Mouse (Mus musculus) heart, embryonic 12.5 days (tissue): ENCODE measurements around the gene Mbd6. TPM values are rescaled to one million over a fixed set of nuclear protein-coding genes. Genes with fewer than 3 reads are reported as not detected.

Source experiments
- ATAC-seq: fragments of 200-750 bp; cut with Nextera tagmentation; 2 replicates; pipeline ENCODE4 v1.8.0; 2017; ENCODE audit warnings: moderate TSS enrichment, moderate library complexity; ENCODE audit not compliant: insufficient number of reproducible peaks, low FRiP score
- H3K27ac ChIP-seq: fragments of 300-500 bp; sonication (generic); 2 replicates; pipeline ENCODE4 v1.5.1; 2016; ENCODE audit warnings: mild to moderate bottlenecking, moderate library complexity; ENCODE audit not compliant: poor library complexity, severe bottlenecking
- H3K27me3 ChIP-seq: fragments of 300-500 bp; sonication (generic); replicated peaks from 2 replicates; pipeline ENCODE4 v1.6.1; 2016; ENCODE audit warnings: mild to moderate bottlenecking, moderate library complexity
- H3K36me3 ChIP-seq: fragments of 300-500 bp; sonication (generic); 2 replicates; pipeline ENCODE4 v1.6.1; 2016; ENCODE audit warnings: mild to moderate bottlenecking, moderate library complexity
- H3K4me1 ChIP-seq: fragments of 300-500 bp; sonication (generic); replicated peaks from 2 replicates; pipeline ENCODE4 v1.6.1; 2016; ENCODE audit warnings: mild to moderate bottlenecking
- H3K4me2 ChIP-seq: fragments of 300-500 bp; sonication (generic); 2 replicates; pipeline ENCODE4 v1.6.1; 2016; ENCODE audit warnings: mild to moderate bottlenecking, moderate library complexity
- H3K4me3 ChIP-seq: fragments of 300-500 bp; sonication (generic); 2 replicates; pipeline ENCODE4 v1.5.1; 2016; ENCODE audit warnings: mild to moderate bottlenecking
- H3K9ac ChIP-seq: fragments of 300-500 bp; sonication (generic); 2 replicates; pipeline ENCODE4 v1.6.1; 2016; ENCODE audit warnings: mild to moderate bottlenecking, moderate library complexity
- H3K9me3 ChIP-seq: fragments of 300-500 bp; sonication (generic); replicated peaks from 2 replicates; pipeline ENCODE4 v1.6.1; 2016; ENCODE audit warnings: mild to moderate bottlenecking, moderate library complexity
- WGBS: fragments of 180-500 bp; shearing (Covaris S2); methylation state at CpG from one replicate; pipeline ENCODE4 v1.1.7; 2016; 5-methylcytosine and 5-hydroxymethylcytosine counted together
- polyA plus RNA-seq: library from polyadenylated mRNA; unstranded; fragments of >200 nt; fragmentation: Nextera tagmentation; extraction: Ambion mirVana; gene quantifications from 2 replicates; pipeline ENCODE4 v1.2.1, GENCODE M21; 2016

Gene Mbd6
- polyA plus RNA-seq, 1 experiment from 2014 or later, result 13.6 TPM

- H3K27ac ChIP-seq, result no peak overlapping the region
- H3K9ac ChIP-seq, result 0 out of 2 replicates have a peak overlapping the region, but pooled peaks have one; percentile 62
- peak overlapping the region; percentile 50; the same call in 1 of the 2 replicates for H3K4me3 ChIP-seq
- H3K4me1 ChIP-seq, result peaks cover 10% of the 10 kb centered on the region
- peak overlapping the region; percentile 81; the same call in 1 of the 2 replicates for H3K4me2 ChIP-seq
- no peak for ATAC-seq
- 59% methylated on average over 15 of the region's 15 CpGs for WGBS
- H3K9me3 ChIP-seq, result no peaks in the 10 kb centered on the region
- peaks cover 57% of the 10 kb centered on the region for H3K27me3 ChIP-seq
- H3K36me3 ChIP-seq, result no peaks in the 10 kb centered on the region
These were observed 26.9 kb downstream of the Mbd6 start for GRCm38 (mm10) chr10:127261706-127262547.

- Histone ChIP-seq H3K4me3 (no peak overlapping the region), H3K4me2 (no peak overlapping the region), H3K36me3 (no peaks in the 10 kb centered on the region), H3K27ac (no peak overlapping the region), H3K27me3 (peaks cover 42% of the 10 kb centered on the region), H3K9ac (no peak overlapping the region), H3K9me3 (no peaks in the 10 kb centered on the region), H3K4me1 (peaks cover 8% of the 10 kb centered on the region)
- ATAC-seq, result no peak
- WGBS, result 73% methylated on average over 8 of the region's 8 CpGs
These were observed 30.3 kb downstream of the Mbd6 start for GRCm38 (mm10) chr10:127258489-127258888.

- no peak overlapping the region for H3K9ac ChIP-seq
- no peak overlapping the region for H3K4me2 ChIP-seq
- H3K36me3 ChIP-seq, result no peaks in the 10 kb centered on the region
- peaks cover 2% of the 10 kb centered on the region for H3K4me1 ChIP-seq
- 70% methylated on average over 6 of the region's 6 CpGs for WGBS
- no peak overlapping the region for H3K4me3 ChIP-seq
- H3K27me3 ChIP-seq, result peaks cover 35% of the 10 kb centered on the region
- no peak for ATAC-seq
- H3K9me3 ChIP-seq, result no peaks in the 10 kb centered on the region
- H3K27ac ChIP-seq, result no peak overlapping the region
These were observed 31.0 kb downstream of the Mbd6 start for GRCm38 (mm10) chr10:127257790-127258189.

- no peaks in the 10 kb centered on the region for H3K4me1 ChIP-seq
- H3K27me3 ChIP-seq, result peaks cover 15% of the 10 kb centered on the region
- WGBS, result 16% methylated on average over 14 of the region's 14 CpGs
- no peak overlapping the region for H3K9ac ChIP-seq
- H3K4me2 ChIP-seq, result peak overlapping the region; percentile 28; the same call in 1 of the 2 replicates
- no peak overlapping the region for H3K4me3 ChIP-seq
- H3K9me3 ChIP-seq, result no peaks in the 10 kb centered on the region
- H3K27ac ChIP-seq, result no peak overlapping the region
- H3K36me3 ChIP-seq, result no peaks in the 10 kb centered on the region
- ATAC-seq, result peak; percentile 79
These were observed 33.0 kb downstream of the Mbd6 start for GRCm38 (mm10) chr10:127255625-127256345.

GRCm38 (mm10) chr10:127250810-127251209 lies 38.0 kb downstream of the Mbd6 start:
- Histone ChIP-seq H3K4me2 (no peak overlapping the region), H3K9ac (no peak overlapping the region), H3K4me1 (no peaks in the 10 kb centered on the region), H3K36me3 (no peaks in the 10 kb centered on the region), H3K27me3 (0 out of 2 replicates have a peak, but pooled peaks cover 3% of the 10 kb centered on the region), H3K9me3 (no peaks in the 10 kb centered on the region), H3K4me3 (no peak overlapping the region), H3K27ac (no peak overlapping the region)
- no peak for ATAC-seq
- WGBS, result 80% methylated on average over 5 of the region's 5 CpGs

- no peak overlapping the region for H3K27ac ChIP-seq
- no peak for ATAC-seq
- 59% methylated on average over 18 of the region's 18 CpGs for WGBS
- H3K27me3 ChIP-seq, result peaks cover 50% of the 10 kb centered on the region
- H3K9ac ChIP-seq, result no peak overlapping the region
- no peaks in the 10 kb centered on the region for H3K36me3 ChIP-seq
- H3K4me2 ChIP-seq, result no peak overlapping the region
- 0 out of 2 replicates have a peak, but pooled peaks cover 4% of the 10 kb centered on the region for H3K4me1 ChIP-seq
- no peaks in the 10 kb centered on the region for H3K9me3 ChIP-seq
- no peak overlapping the region for H3K4me3 ChIP-seq
These were observed 50.5 kb downstream of the Mbd6 start for GRCm38 (mm10) chr10:127238241-127238824.

GRCm38 (mm10) chr10:127236541-127236940 lies 52.3 kb downstream of the Mbd6 start:
- 0 out of 2 replicates have a peak, but pooled peaks cover 4% of the 10 kb centered on the region for H3K4me1 ChIP-seq
- H3K27ac ChIP-seq, result no peak overlapping the region
- H3K4me3 ChIP-seq, result no peak overlapping the region
- H3K4me2 ChIP-seq, result no peak overlapping the region
- ATAC-seq, result no peak
- 45% methylated on average over 9 of the region's 9 CpGs for WGBS
- no peaks in the 10 kb centered on the region for H3K9me3 ChIP-seq
- peaks cover 51% of the 10 kb centered on the region for H3K27me3 ChIP-seq
- no peaks in the 10 kb centered on the region for H3K36me3 ChIP-seq
- H3K9ac ChIP-seq, result no peak overlapping the region

- H3K4me3 ChIP-seq, result no peak overlapping the region
- no peaks in the 10 kb centered on the region for H3K9me3 ChIP-seq
- H3K27ac ChIP-seq, result no peak overlapping the region
- 70% methylated on average over 9 of the region's 9 CpGs for WGBS
- ATAC-seq, result no peak
- no peak overlapping the region for H3K9ac ChIP-seq
- no peaks in the 10 kb centered on the region for H3K36me3 ChIP-seq
- H3K27me3 ChIP-seq, result peaks cover 51% of the 10 kb centered on the region
- no peak overlapping the region for H3K4me2 ChIP-seq
- no peaks in the 10 kb centered on the region for H3K4me1 ChIP-seq
These were observed 55.7 kb downstream of the Mbd6 start for GRCm38 (mm10) chr10:127233141-127233540.

Other genes starting within 250 kb of the Mbd6 start
- gene Mettl1, start 247.6 kb downstream of the Mbd6 start, polyA plus RNA-seq, result 37.0 and 37.1 TPM in 2 replicates
- gene Eef1akmt3, start 247.5 kb downstream of the Mbd6 start, polyA plus RNA-seq, result 0.14 and 0.18 TPM in 2 replicates
- 0.18 TPM in 1 of 2 replicates, not detected in the other for gene Cyp27b1, start 240.8 kb downstream of the Mbd6 start, polyA plus RNA-seq
- 0.10 and 0.28 TPM in 2 replicates for gene March9, start 228.8 kb downstream of the Mbd6 start, polyA plus RNA-seq
- gene Cdk4, start 225.5 kb downstream of the Mbd6 start, polyA plus RNA-seq, result 1,080 and 1,140 TPM in 2 replicates
- 119 and 124 TPM in 2 replicates for gene Tspan31, start 218.8 kb downstream of the Mbd6 start, polyA plus RNA-seq
- gene Agap2, start 213.7 kb downstream of the Mbd6 start, polyA plus RNA-seq, result 0.03 TPM in 1 of 2 replicates, not detected in the other
- gene Os9, start 167.9 kb downstream of the Mbd6 start, polyA plus RNA-seq, result 52.2 and 52.4 TPM in 2 replicates
- 1.9 and 2.4 TPM in 2 replicates for gene B4galnt1, start 123.8 kb downstream of the Mbd6 start, polyA plus RNA-seq
- 20.2 and 21.0 TPM in 2 replicates for gene Slc26a10, start 108.4 kb downstream of the Mbd6 start, polyA plus RNA-seq
- 21.3 and 23.1 TPM in 2 replicates for gene Arhgef25, start 98.9 kb downstream of the Mbd6 start, polyA plus RNA-seq
- gene Dtx3, start 93.3 kb downstream of the Mbd6 start, polyA plus RNA-seq, result 74.3 and 75.1 TPM in 2 replicates
- 29.7 and 31.5 TPM in 2 replicates for gene Pip4k2c, start 77.4 kb downstream of the Mbd6 start, polyA plus RNA-seq
- gene Kif5a, start 25.7 kb downstream of the Mbd6 start, polyA plus RNA-seq, result 0.37 and 0.79 TPM in 2 replicates
- gene Dctn2, start 22.6 kb downstream of the Mbd6 start, polyA plus RNA-seq, result 133 and 136 TPM in 2 replicates
- gene Mars, start 22.8 kb upstream of the Mbd6 start, polyA plus RNA-seq, result 107 and 110 TPM in 2 replicates
- gene Arhgap9, start 32.9 kb upstream of the Mbd6 start, polyA plus RNA-seq, result 0.89 and 1.8 TPM in 2 replicates
- gene Gli1, start 53.0 kb upstream of the Mbd6 start, polyA plus RNA-seq, result 0.31 and 0.41 TPM in 2 replicates
- gene Inhbe, start 65.4 kb upstream of the Mbd6 start, polyA plus RNA-seq, result not detected in 2 replicates
- gene Inhbc, start 81.4 kb upstream of the Mbd6 start, polyA plus RNA-seq, result not detected in 2 replicates
- 35.8 and 36.6 TPM in 2 replicates for gene R3hdm2, start 91.3 kb upstream of the Mbd6 start, polyA plus RNA-seq
- gene Stac3, start 212.7 kb upstream of the Mbd6 start, polyA plus RNA-seq, result 0.50 and 1.1 TPM in 2 replicates
- gene Ndufa4l2, start 225.9 kb upstream of the Mbd6 start, polyA plus RNA-seq, result 19.5 and 24.4 TPM in 2 replicates
- gene Shmt2, start 233.4 kb upstream of the Mbd6 start, polyA plus RNA-seq, result 80.4 and 83.8 TPM in 2 replicates
- 0.33 and 0.65 TPM in 2 replicates for gene Nxph4, start 245.5 kb upstream of the Mbd6 start, polyA plus RNA-seq